Comparison of ENCODE assay signal across 28 mouse cellular contexts in genomic region chr1:175433622-175434204, GRCm38 (mm10). TPM values are rescaled to one million over a fixed set of nuclear protein-coding genes. Genes with fewer than 3 reads are reported as not detected.
"Had no signal": no experiment of that assay in that cellular context is flagged by ENCODE, and none has a peak within 500 bp of the region (broad histone marks: within the 10 kb centered on the region; RNA-seq: fewer than 3 reads in every experiment).

No protein-coding gene starts in this region.

- H3K27ac ChIP-seq: heart, adult 2 months; heart, embryonic 13.5 days; heart, embryonic 15.5 days; hindbrain, embryonic 13.5 days; hindbrain, embryonic 15.5 days; hindbrain, postnatal 0 days; kidney, embryonic 15.5 days; kidney, postnatal 0 days; limb, embryonic 13.5 days; limb, embryonic 15.5 days; liver, embryonic 12.5 days; liver, embryonic 14.5 days had no signal

- H3K9ac ChIP-seq: heart, embryonic 13.5 days; heart, embryonic 15.5 days; hindbrain, embryonic 13.5 days; hindbrain, embryonic 15.5 days; kidney, embryonic 15.5 days; limb, embryonic 13.5 days; limb, embryonic 15.5 days; liver, embryonic 12.5 days; liver, embryonic 14.5 days had no signal

- H3K4me3 ChIP-seq: heart, adult 2 months; heart, embryonic 13.5 days; heart, embryonic 15.5 days; hindbrain, embryonic 13.5 days; hindbrain, embryonic 15.5 days; kidney, embryonic 15.5 days; limb, embryonic 13.5 days; limb, embryonic 15.5 days; liver, embryonic 12.5 days had no signal

- H3K36me3 ChIP-seq: heart, embryonic 13.5 days; heart, embryonic 15.5 days; hindbrain, embryonic 13.5 days; hindbrain, embryonic 15.5 days; kidney, embryonic 15.5 days; limb, embryonic 13.5 days; limb, embryonic 15.5 days; liver, embryonic 12.5 days had no signal

- H3K9me3 ChIP-seq: heart, embryonic 13.5 days; heart, embryonic 15.5 days; hindbrain, embryonic 13.5 days; hindbrain, embryonic 15.5 days; kidney, embryonic 15.5 days; limb, embryonic 13.5 days; limb, embryonic 15.5 days; liver, embryonic 12.5 days had no signal

- DNase-seq: gastrocnemius, postnatal 14 days; gastrocnemius, postnatal 36 days; heart, adult 11 months; heart, adult 2 months; heart, postnatal 14 days; heart, postnatal 36 days; kidney, adult 11 months; kidney, adult 2 months; kidney, adult 9 months; kidney, postnatal 14 days; kidney, postnatal 36 days; layer of hippocampus, adult 9-11 months; layer of hippocampus, postnatal 36 days had no signal

- H3K4me2 ChIP-seq: heart, embryonic 11.5 days; heart, embryonic 13.5 days; heart, embryonic 15.5 days; hindbrain, embryonic 13.5 days; hindbrain, embryonic 15.5 days; kidney, embryonic 15.5 days; limb, embryonic 13.5 days; limb, embryonic 15.5 days; liver, embryonic 12.5 days had no signal

- H3K27me3 ChIP-seq: heart, embryonic 13.5 days; heart, embryonic 15.5 days; hindbrain, embryonic 13.5 days; hindbrain, embryonic 15.5 days; kidney, embryonic 15.5 days; limb, embryonic 13.5 days; limb, embryonic 15.5 days; liver, embryonic 12.5 days had no signal

- H3K4me1 ChIP-seq: heart, embryonic 13.5 days; heart, embryonic 15.5 days; hindbrain, embryonic 15.5 days; kidney, embryonic 15.5 days; limb, embryonic 13.5 days; limb, embryonic 15.5 days; liver, embryonic 12.5 days had no signal

- ATAC-seq: intestine, embryonic 16.5 days; liver, embryonic 12.5 days had no signal

RNA-seq across cellular contexts. Expression of gene Rgs7, which starts 58.6 kb away (rescaled TPM):
- total RNA-seq: hematopoietic stem cell, adult 5-6 weeks had no signal
- polyA plus RNA-seq: liver, embryonic 14.5 days; liver, embryonic 16.5 days had no signal
